Mouse (Mus musculus) kidney, postnatal 4 days (tissue): ENCODE results near the gene Hoxd12.
A peak's percentile ranks its signal among the peaks of the same experiment; 100 is the strongest.

Experiments
- DNase-seq, 2 experiments: peaks; one replicate each; pipeline ENCODE4 v3.0.0; 2021; ENCODE audit warnings: mixed read lengths in 2 of 2

Gene Hoxd12

GRCm38 (mm10) chr2:74674881-74675665 is at the start of gene Hoxd12:
Gene Hoxd12 (plus strand): TSS chr2:74675013.
- peak; percentile 49 to 60 for DNase-seq

GRCm38 (mm10) chr2:74635412-74635811 is 39.4 kb upstream of the Hoxd12 start:
- DNase-seq = no peak

GRCm38 (mm10) chr2:74642431-74642830 is 32.4 kb upstream of the Hoxd12 start:
- DNase-seq = no peak

- no peak for DNase-seq
These were observed 29.2 kb upstream of the Hoxd12 start for GRCm38 (mm10) chr2:74645631-74646030.

- DNase-seq = peak; percentile 49 to 68
These were observed 27.5 kb upstream of the Hoxd12 start for GRCm38 (mm10) chr2:74647082-74647864.

- no peak for DNase-seq
These were observed 21.8 kb upstream of the Hoxd12 start for GRCm38 (mm10) chr2:74652996-74653340.

GRCm38 (mm10) chr2:74653781-74654535 is 20.9 kb upstream of the Hoxd12 start:
- DNase-seq = peak in 1 of 2 experiments; percentile 13

- DNase-seq = peak in 1 of 2 experiments; percentile 15
These were observed 19.9 kb upstream of the Hoxd12 start for GRCm38 (mm10) chr2:74654743-74655419.

- DNase-seq = peak; percentile 75 to 82
These were observed 19.4 kb upstream of the Hoxd12 start for GRCm38 (mm10) chr2:74655420-74655781.

GRCm38 (mm10) chr2:74655821-74656631 is 18.8 kb upstream of the Hoxd12 start:
- peak; percentile 46 to 68 for DNase-seq

GRCm38 (mm10) chr2:74656632-74657021 is 18.2 kb upstream of the Hoxd12 start:
- peak in 1 of 2 experiments; percentile 34 for DNase-seq

- DNase-seq = peak; percentile 47 to 65
These were observed 17.4 kb upstream of the Hoxd12 start for GRCm38 (mm10) chr2:74657251-74658023.

- no peak for DNase-seq
These were observed 16.7 kb upstream of the Hoxd12 start for GRCm38 (mm10) chr2:74658024-74658666.

GRCm38 (mm10) chr2:74658667-74659371 is 16.0 kb upstream of the Hoxd12 start:
- peak; percentile 40 to 55 for DNase-seq

- peak in 1 of 2 experiments; percentile 22 for DNase-seq
These were observed 15.3 kb upstream of the Hoxd12 start, which contains the start of gene Evx2 for GRCm38 (mm10) chr2:74659507-74660005. Gene Evx2 (minus strand): TSS chr2:74659557.

GRCm38 (mm10) chr2:74660421-74661375 is 14.1 kb upstream of the Hoxd12 start:
- DNase-seq = peak in 1 of 2 experiments; percentile 15

- DNase-seq = peak; percentile 76 to 83
These were observed 13.1 kb upstream of the Hoxd12 start for GRCm38 (mm10) chr2:74661685-74662084.

GRCm38 (mm10) chr2:74663291-74663925 is 11.4 kb upstream of the Hoxd12 start:
- DNase-seq = peak; percentile 81 to 86
